Comparison of ENCODE assay signal across 17 mouse cellular contexts in the genomic region with DNA sequence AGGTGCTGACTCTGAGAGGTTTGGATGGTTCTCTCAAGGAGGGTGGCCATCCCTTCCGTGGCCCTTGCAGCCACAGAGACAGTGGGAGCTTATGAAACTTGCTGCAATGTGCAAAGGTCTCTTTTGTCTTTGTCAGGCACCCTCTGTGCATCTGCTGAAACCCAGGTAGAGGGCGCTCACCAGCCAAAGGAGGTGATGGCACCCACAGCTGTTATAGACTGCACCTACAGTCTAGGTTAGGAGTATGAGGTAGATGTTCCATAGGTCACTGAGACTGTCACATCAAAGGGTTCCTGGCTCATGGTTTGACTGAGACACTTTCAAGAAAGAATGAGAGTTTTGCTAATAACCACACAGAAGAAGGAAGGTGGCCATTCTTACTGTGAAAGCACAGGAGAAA. TPM values are rescaled to one million over a fixed set of nuclear protein-coding genes. Genes with fewer than 3 reads are reported as not detected.
DNase-seq lines count a peak whose midpoint lies in the region; ATAC-seq and TF ChIP-seq lines count a peak whose summit lies in the region.
"Had no signal": no experiment of that assay in that cellular context is flagged by ENCODE, and none has a peak within 500 bp of the region (broad histone marks: within the 10 kb centered on the region; RNA-seq: fewer than 3 reads in every experiment).

No protein-coding gene starts in this region.

- no peak overlapping the region for H3K4me2 ChIP-seq in liver, embryonic 14.5 days (ENCODE audit: low read depth)

- no peak for TF ChIP-seq EP300 in liver, embryonic 14.5 days (IDR thresholded peaks at IDR 0.05; ENCODE audit: low read depth)

- no peak for ATAC-seq in liver, embryonic 14.5 days (ENCODE audit: insufficient read depth)

- H3K36me3 ChIP-seq in liver, embryonic 14.5 days (replicated peaks; ENCODE audit: control insufficient read depth, insufficient read depth, low read depth): no peaks in the 10 kb centered on the region

- H3K9ac ChIP-seq in liver, embryonic 14.5 days (replicated peaks): no peak overlapping the region

- no peaks in the 10 kb centered on the region; a peak in 1 of 4 replicates for H3K4me1 ChIP-seq in liver, embryonic 14.5 days (replicated peaks; ENCODE audit: control insufficient read depth in 2 of 2, insufficient read depth in 2 of 2, low read length in 1 of 2)

- TF ChIP-seq CTCF in liver, embryonic 14.5 days (IDR thresholded peaks at IDR 0.05; ENCODE audit: low read depth): peak; percentile 41

- intact Hi-C loops in left cerebral cortex, postnatal 14 days (cut with DNase I): loop anchor here (10.0 kb wide), 1 partner anchor 194 kb away; a partner anchor contains a TSS

- H3K27ac ChIP-seq in liver, embryonic 14.5 days: no peak overlapping the region

- no peaks in the 10 kb centered on the region for H3K9me3 ChIP-seq in liver, embryonic 14.5 days (ENCODE audit: control insufficient read depth, low read length)

- H3K27me3 ChIP-seq in liver, embryonic 14.5 days (ENCODE audit: control insufficient read depth, insufficient read depth, low read length): no peaks in the 10 kb centered on the region

- 22% methylated on average over 2 of the region's 2 CpGs for WGBS in liver, embryonic 14.5 days (ENCODE audit: insufficient replicate concordance)

- no peak for DNase-seq in liver, embryonic 14.5 days (ENCODE audit: low read depth in 3 of 3, low spot score in 3 of 3)
- DNase-seq in liver (no peak), R1 (ENCODE audit: low read depth, low spot score) (peak; percentile 52)
- DNase-seq in CD4-positive helper T cell, adult 2 months (ENCODE audit: low read depth, low spot score): peak; percentile 42
- DNase-seq in kidney, postnatal 36 days: peak; percentile 49 to 66
- no peak for DNase-seq in urinary bladder, postnatal 14 days (ENCODE audit: low spot score)
- no peak for DNase-seq in cerebellum, postnatal 4 days (ENCODE audit: low spot score in 2 of 2)
- DNase-seq in left cerebral cortex, postnatal 14 days (ENCODE audit: low spot score in 2 of 2): no peak

- no peak overlapping the region for H3K4me3 ChIP-seq in liver, embryonic 14.5 days (ENCODE audit: insufficient read depth in 1 of 2, low read depth in 2 of 2, low read length in 2 of 2)
- H3K4me3 ChIP-seq: erythroblast, embryonic 14.5 days had no signal

RNA-seq across cellular contexts. Expression of a gene that starts 11.6 kb away (rescaled TPM):
- polyA plus RNA-seq in liver, embryonic 14.5 days (2012; rRNA removed): 0.07 and 0.13 TPM in 2 replicates
- polyA plus RNA-seq in liver, embryonic 14.5 days (2014; fragmentation: Nextera tagmentation; extraction: Ambion mirVana): 0.06 TPM in 1 of 2 replicates, not detected in the other
- under 1 TPM; 0.48 to 0.93 TPM for total RNA-seq in left cerebral cortex, postnatal 14 days (2021)
- total RNA-seq: granulocyte monocyte progenitor cell, adult 5-6 weeks; heart, postnatal 10 days had no signal
- polyA plus RNA-seq: erythroblast, embryonic 14.5 days; midbrain, embryonic 14.5 days had no signal

RNA-seq across cellular contexts. Expression of a gene that starts 13.7 kb away (rescaled TPM):
- not detected in 2 replicates for polyA plus RNA-seq in liver, embryonic 14.5 days (2012; rRNA removed)
- not detected in 2 replicates for polyA plus RNA-seq in liver, embryonic 14.5 days (2014; fragmentation: Nextera tagmentation; extraction: Ambion mirVana)
- total RNA-seq in left cerebral cortex, postnatal 14 days (2021): not detected
- total RNA-seq: adrenal gland, adult 18-20 months; granulocyte monocyte progenitor cell, adult 5-6 weeks; heart, postnatal 10 days; left cerebral cortex, postnatal 36 days had no signal
- polyA plus RNA-seq: erythroblast, embryonic 14.5 days; frontal cortex, adult 2 months; large intestine, adult 2 months; midbrain, embryonic 14.5 days; neural tube, embryonic 14.5 days had no signal

RNA-seq across cellular contexts. Expression of a gene that starts 27.3 kb away (rescaled TPM):
- polyA plus RNA-seq in liver, embryonic 14.5 days (2012; rRNA removed): not detected in 2 replicates
- polyA plus RNA-seq in liver, embryonic 14.5 days (2014; fragmentation: Nextera tagmentation; extraction: Ambion mirVana): not detected in 2 replicates
- total RNA-seq in left cerebral cortex, postnatal 14 days (2021): not detected
- total RNA-seq: adrenal gland, adult 18-20 months; granulocyte monocyte progenitor cell, adult 5-6 weeks; heart, postnatal 10 days; left cerebral cortex, postnatal 36 days had no signal
- polyA plus RNA-seq: erythroblast, embryonic 14.5 days; frontal cortex, adult 2 months; large intestine, adult 2 months; midbrain, embryonic 14.5 days; neural tube, embryonic 14.5 days had no signal

RNA-seq across cellular contexts. Expression of a gene that starts 29.1 kb away (rescaled TPM):
- not detected in 2 replicates for polyA plus RNA-seq in liver, embryonic 14.5 days (2012; rRNA removed)
- polyA plus RNA-seq in liver, embryonic 14.5 days (2014; fragmentation: Nextera tagmentation; extraction: Ambion mirVana): not detected in 2 replicates
- total RNA-seq in left cerebral cortex, postnatal 14 days (2021): 1 to 10 TPM; 1.8 to 2.2 TPM
- total RNA-seq: adrenal gland, adult 18-20 months; granulocyte monocyte progenitor cell, adult 5-6 weeks; heart, postnatal 10 days had no signal
- polyA plus RNA-seq: midbrain, embryonic 14.5 days; neural tube, embryonic 14.5 days had no signal

RNA-seq across cellular contexts. Expression of a gene that starts 51.5 kb away (rescaled TPM):
- not detected in 2 replicates for polyA plus RNA-seq in liver, embryonic 14.5 days (2012; rRNA removed)
- polyA plus RNA-seq in liver, embryonic 14.5 days (2014; fragmentation: Nextera tagmentation; extraction: Ambion mirVana): not detected in 2 replicates
- not detected for total RNA-seq in left cerebral cortex, postnatal 14 days (2021)
- total RNA-seq: adrenal gland, adult 18-20 months; granulocyte monocyte progenitor cell, adult 5-6 weeks; heart, postnatal 10 days; left cerebral cortex, postnatal 36 days had no signal
- polyA plus RNA-seq: erythroblast, embryonic 14.5 days; frontal cortex, adult 2 months; large intestine, adult 2 months; midbrain, embryonic 14.5 days; neural tube, embryonic 14.5 days had no signal

Comparison
In these comparisons a context has a peak if more than half of its experiments do, and no peak if none do; other contexts are left out.
1. DNase-seq: peak in CD4-positive helper T cell, adult 2 months (single experiment), R1 (single experiment) and kidney, postnatal 36 days (2 of 2); none in liver, embryonic 14.5 days (0 of 3), liver (single experiment), urinary bladder, postnatal 14 days (single experiment), cerebellum, postnatal 4 days (0 of 2) and left cerebral cortex, postnatal 14 days (0 of 2).